Mouse (Mus musculus): ENCODE measurements around the gene Zbtb16. TPM values are rescaled to one million over a fixed set of nuclear protein-coding genes. Genes with fewer than 3 reads are reported as not detected.

Gene Zbtb16
- polyA plus RNA-seq, 1 experiment from 2014 or later, result 1.9 TPM

GRCm38 (mm10) chr9:48748216-48748615 lies 87.8 kb downstream of the Zbtb16 start:
- H3K36me3 ChIP-seq (ENCODE audit: control insufficient read depth, insufficient read depth, low read length), result no peaks in the 10 kb centered on the region
- no peak overlapping the region for H3K9ac ChIP-seq (ENCODE audit: low read depth, low read length)
- H3K27me3 ChIP-seq (replicated peaks; ENCODE audit: control insufficient read depth, insufficient read depth, low read length), result no peaks in the 10 kb centered on the region
- no peak for ATAC-seq
- WGBS, result 78% methylated on average over 4 of the region's 4 CpGs
- H3K4me3 ChIP-seq (ENCODE audit: low read length), result no peak overlapping the region
- H3K4me1 ChIP-seq (ENCODE audit: control insufficient read depth, insufficient read depth, low read length), result peaks cover 8% of the 10 kb centered on the region; the same call in 1 of the 2 replicates
- H3K4me2 ChIP-seq (ENCODE audit: low read depth, low read length), result no peak overlapping the region
- no peak overlapping the region for H3K27ac ChIP-seq (ENCODE audit: low read length)
- no peaks in the 10 kb centered on the region for H3K9me3 ChIP-seq (ENCODE audit: control insufficient read depth, low read length)

DNA sequence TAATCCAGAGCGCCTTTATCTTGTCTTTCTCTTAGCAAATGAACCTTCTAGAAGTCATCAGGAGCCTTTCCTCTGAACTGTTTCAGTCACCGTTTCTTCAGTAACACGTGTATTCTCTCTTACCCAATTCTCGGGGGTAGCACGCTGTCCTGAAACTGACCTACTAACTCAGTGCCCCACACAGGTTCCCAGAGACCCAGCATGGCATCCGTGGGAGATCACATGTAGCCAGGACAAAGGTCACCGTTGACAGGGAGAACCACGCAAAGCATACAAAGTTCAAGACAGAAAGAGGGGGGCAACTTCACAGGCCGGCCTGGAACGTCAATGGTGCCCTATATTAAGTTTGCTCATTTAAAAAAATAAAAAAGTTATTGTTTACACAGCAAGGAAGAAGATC lies 89.5 kb downstream of the Zbtb16 start:
- WGBS, result 85% methylated on average over 10 of the region's 10 CpGs
- H3K27ac ChIP-seq (ENCODE audit: low read length), result no peak overlapping the region
- H3K27me3 ChIP-seq (replicated peaks; ENCODE audit: control insufficient read depth, insufficient read depth, low read length), result no peaks in the 10 kb centered on the region
- no peak overlapping the region for H3K4me3 ChIP-seq (ENCODE audit: low read length)
- H3K4me2 ChIP-seq (ENCODE audit: low read depth, low read length), result no peak overlapping the region
- peaks cover 8% of the 10 kb centered on the region; the same call in 1 of the 2 replicates for H3K4me1 ChIP-seq (ENCODE audit: control insufficient read depth, insufficient read depth, low read length)
- no peaks in the 10 kb centered on the region for H3K36me3 ChIP-seq (ENCODE audit: control insufficient read depth, insufficient read depth, low read length)
- H3K9ac ChIP-seq (ENCODE audit: low read depth, low read length), result no peak overlapping the region
- ATAC-seq, result no peak
- H3K9me3 ChIP-seq (ENCODE audit: control insufficient read depth, low read length), result no peaks in the 10 kb centered on the region

DNA sequence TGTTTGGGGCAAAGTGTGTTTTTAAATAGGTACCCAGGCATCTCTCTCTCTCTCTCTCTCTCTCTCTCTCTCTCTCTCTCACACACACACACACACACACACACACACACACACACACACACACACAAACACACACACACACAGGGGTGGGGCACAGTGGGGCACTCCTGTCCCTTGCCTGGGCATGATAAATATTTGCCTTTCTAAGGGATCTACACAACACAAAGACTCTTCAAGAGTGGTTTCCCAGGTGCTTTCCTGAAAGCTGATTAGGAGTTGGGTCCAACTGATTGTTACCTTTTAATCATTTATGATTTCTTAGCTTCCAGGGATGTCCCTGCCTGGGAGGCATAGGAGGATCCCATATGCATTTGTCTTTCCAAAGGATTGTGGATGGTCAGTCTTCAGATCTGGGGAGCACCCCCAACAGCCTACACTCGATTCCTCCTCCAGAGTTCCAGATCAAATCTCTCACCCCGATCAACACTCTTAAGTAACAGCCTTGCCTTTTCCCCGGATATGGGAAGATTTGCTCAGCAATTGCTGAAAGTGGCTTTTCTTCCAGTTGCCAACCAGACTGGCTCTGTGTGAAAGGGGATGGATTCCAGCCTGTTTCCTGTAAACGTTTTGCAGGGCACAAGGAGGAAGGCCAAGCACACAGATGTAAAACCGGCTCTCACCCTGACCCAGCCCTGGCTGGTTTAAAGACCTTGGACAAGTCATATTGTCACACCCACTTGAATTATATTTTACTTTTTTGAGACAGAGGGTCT lies 90.5 kb downstream of the Zbtb16 start:
- WGBS, result 61% methylated on average over 5 of the region's 5 CpGs

DNA sequence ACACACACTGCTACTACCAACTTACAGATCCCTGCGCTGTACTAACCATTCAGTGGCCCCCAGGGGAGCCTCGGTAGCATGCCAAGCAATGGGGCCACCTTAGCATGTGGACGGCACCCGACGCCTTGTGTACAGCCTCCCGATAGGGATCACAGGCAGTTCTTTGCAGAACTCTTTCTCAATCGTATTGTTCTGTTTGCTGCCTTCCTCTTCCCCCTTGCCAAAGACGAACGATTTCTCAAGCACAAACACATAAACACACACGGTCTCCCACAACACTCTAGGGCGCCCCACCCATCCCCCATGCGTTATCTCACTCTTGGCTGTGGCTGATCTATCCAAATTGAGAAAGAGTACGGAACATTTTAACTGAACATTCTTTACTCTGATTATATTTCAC lies 91.1 kb downstream of the Zbtb16 start:
- H3K9me3 ChIP-seq (ENCODE audit: control insufficient read depth, low read length), result no peaks in the 10 kb centered on the region
- H3K9ac ChIP-seq (ENCODE audit: low read depth, low read length), result no peak overlapping the region
- no peak overlapping the region for H3K4me2 ChIP-seq (ENCODE audit: low read depth, low read length)
- H3K4me1 ChIP-seq (ENCODE audit: control insufficient read depth, insufficient read depth, low read length), result peaks cover 17% of the 10 kb centered on the region
- no peak overlapping the region for H3K27ac ChIP-seq (ENCODE audit: low read length)
- ATAC-seq, result no peak
- H3K36me3 ChIP-seq (ENCODE audit: control insufficient read depth, insufficient read depth, low read length), result no peaks in the 10 kb centered on the region
- no peaks in the 10 kb centered on the region for H3K27me3 ChIP-seq (replicated peaks; ENCODE audit: control insufficient read depth, insufficient read depth, low read length)
- H3K4me3 ChIP-seq (ENCODE audit: low read length), result no peak overlapping the region
- WGBS, result 65% methylated on average over 13 of the region's 13 CpGs

More for the DNA sequence above, 90.5 kb downstream of the Zbtb16 start:
- Histone ChIP-seq H3K27ac (ENCODE audit: low read length) (no peak overlapping the region), H3K4me3 (ENCODE audit: low read length) (no peak overlapping the region), H3K36me3 (ENCODE audit: control insufficient read depth, insufficient read depth, low read length) (no peaks in the 10 kb centered on the region), H3K4me2 (ENCODE audit: low read depth, low read length) (no peak overlapping the region), H3K9ac (ENCODE audit: low read depth, low read length) (no peak overlapping the region), H3K4me1 (ENCODE audit: control insufficient read depth, insufficient read depth, low read length) (peaks cover 13% of the 10 kb centered on the region), H3K27me3 (replicated peaks; ENCODE audit: control insufficient read depth, insufficient read depth, low read length) (no peaks in the 10 kb centered on the region), H3K9me3 (ENCODE audit: control insufficient read depth, low read length) (no peaks in the 10 kb centered on the region)
- ATAC-seq, result no peak

- no peak overlapping the region for H3K9ac ChIP-seq (ENCODE audit: low read depth, low read length)
- H3K27ac ChIP-seq (ENCODE audit: low read length), result no peak overlapping the region
- peaks cover 17% of the 10 kb centered on the region for H3K4me1 ChIP-seq (ENCODE audit: control insufficient read depth, insufficient read depth, low read length)
- no peak for ATAC-seq
- H3K4me2 ChIP-seq (ENCODE audit: low read depth, low read length), result no peak overlapping the region
- 81% methylated on average over 6 of the region's 6 CpGs for WGBS
- no peaks in the 10 kb centered on the region for H3K9me3 ChIP-seq (ENCODE audit: control insufficient read depth, low read length)
- H3K4me3 ChIP-seq (ENCODE audit: low read length), result no peak overlapping the region
- H3K27me3 ChIP-seq (replicated peaks; ENCODE audit: control insufficient read depth, insufficient read depth, low read length), result no peaks in the 10 kb centered on the region
- H3K36me3 ChIP-seq (ENCODE audit: control insufficient read depth, insufficient read depth, low read length), result no peaks in the 10 kb centered on the region
Measured at GRCm38 (mm10) chr9:48744451-48744850, 91.6 kb downstream of the Zbtb16 start.

- H3K9ac ChIP-seq (ENCODE audit: low read depth, low read length), result no peak overlapping the region
- no peak overlapping the region for H3K27ac ChIP-seq (ENCODE audit: low read length)
- no peak for ATAC-seq
- 90% methylated on average over 11 of the region's 11 CpGs for WGBS
- no peaks in the 10 kb centered on the region for H3K9me3 ChIP-seq (ENCODE audit: control insufficient read depth, low read length)
- H3K4me2 ChIP-seq (ENCODE audit: low read depth, low read length), result no peak overlapping the region
- H3K4me3 ChIP-seq (ENCODE audit: low read length), result no peak overlapping the region
- H3K4me1 ChIP-seq (ENCODE audit: control insufficient read depth, insufficient read depth, low read length), result peaks cover 22% of the 10 kb centered on the region
- H3K27me3 ChIP-seq (replicated peaks; ENCODE audit: control insufficient read depth, insufficient read depth, low read length), result no peaks in the 10 kb centered on the region
- H3K36me3 ChIP-seq (ENCODE audit: control insufficient read depth, insufficient read depth, low read length), result no peaks in the 10 kb centered on the region
Measured at GRCm38 (mm10) chr9:48743338-48744285, 92.4 kb downstream of the Zbtb16 start.

DNA sequence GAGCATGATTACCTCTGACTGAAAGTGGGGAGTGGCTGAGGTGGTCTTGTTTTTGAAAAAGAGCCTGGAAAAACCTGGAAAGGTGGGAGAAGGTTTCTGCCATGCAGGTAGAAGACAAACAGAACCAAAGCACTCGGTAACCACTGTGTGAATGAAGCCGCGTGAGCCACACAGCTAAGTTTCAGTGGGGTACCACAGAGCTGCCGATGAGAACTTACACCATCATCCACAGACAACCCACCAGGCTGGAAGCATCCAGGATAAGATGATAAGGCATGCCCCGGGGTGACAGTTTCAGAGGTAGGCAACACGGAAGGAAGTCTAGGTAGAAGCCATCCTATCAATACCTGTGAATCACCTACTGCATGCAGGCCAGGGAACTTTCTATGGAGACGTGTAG lies 93.9 kb downstream of the Zbtb16 start:
- Histone ChIP-seq H3K4me3 (ENCODE audit: low read length) (no peak overlapping the region), H3K27me3 (replicated peaks; ENCODE audit: control insufficient read depth, insufficient read depth, low read length) (no peaks in the 10 kb centered on the region), H3K4me1 (ENCODE audit: control insufficient read depth, insufficient read depth, low read length) (peaks cover 22% of the 10 kb centered on the region), H3K9ac (ENCODE audit: low read depth, low read length) (no peak overlapping the region), H3K9me3 (ENCODE audit: control insufficient read depth, low read length) (no peaks in the 10 kb centered on the region), H3K27ac (ENCODE audit: low read length) (no peak overlapping the region), H3K36me3 (ENCODE audit: control insufficient read depth, insufficient read depth, low read length) (no peaks in the 10 kb centered on the region), H3K4me2 (ENCODE audit: low read depth, low read length) (no peak overlapping the region)
- 87% methylated on average over 7 of the region's 7 CpGs for WGBS
- no peak for ATAC-seq

DNA sequence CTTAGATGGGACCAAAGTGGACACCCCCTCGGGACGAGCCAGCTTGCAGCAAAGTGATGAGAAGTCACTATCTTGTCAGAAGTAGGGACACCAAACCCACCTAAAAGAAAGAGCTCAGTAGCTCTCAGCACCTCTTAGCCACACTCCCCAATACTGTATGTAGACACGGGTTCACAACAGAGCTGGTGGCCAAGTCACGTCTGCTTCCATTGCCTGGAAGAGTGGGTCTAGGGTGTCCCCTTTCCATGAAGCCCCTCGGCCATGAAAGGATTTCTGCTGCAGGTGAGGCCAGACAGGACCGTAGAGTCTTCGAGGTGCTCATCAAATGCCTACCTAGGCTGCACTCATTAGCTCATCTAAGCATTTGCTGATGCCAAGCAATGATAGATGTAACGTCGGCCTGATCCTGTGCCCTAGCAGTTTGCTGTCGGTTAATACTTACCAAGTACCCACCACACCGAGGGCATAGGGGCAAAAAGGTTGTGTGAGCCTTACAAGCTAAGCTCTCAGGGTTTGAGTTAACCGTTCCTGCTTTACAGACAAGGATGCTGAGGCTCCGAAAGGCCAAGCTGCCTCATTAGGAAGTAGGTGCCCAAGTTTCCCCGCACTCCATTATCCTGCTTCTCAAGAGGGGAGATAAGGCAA lies 94.5 kb downstream of the Zbtb16 start:
- Histone ChIP-seq H3K27me3 (replicated peaks; ENCODE audit: control insufficient read depth, insufficient read depth, low read length) (no peaks in the 10 kb centered on the region), H3K4me1 (ENCODE audit: control insufficient read depth, insufficient read depth, low read length) (peaks cover 26% of the 10 kb centered on the region), H3K36me3 (ENCODE audit: control insufficient read depth, insufficient read depth, low read length) (no peaks in the 10 kb centered on the region), H3K4me3 (ENCODE audit: low read length) (no peak overlapping the region), H3K9me3 (ENCODE audit: control insufficient read depth, low read length) (no peaks in the 10 kb centered on the region), H3K9ac (ENCODE audit: low read depth, low read length) (no peak overlapping the region), H3K27ac (ENCODE audit: low read length) (no peak overlapping the region), H3K4me2 (ENCODE audit: low read depth, low read length) (no peak overlapping the region)
- 94% methylated on average over 14 of the region's 14 CpGs for WGBS
- ATAC-seq, result no peak

DNA sequence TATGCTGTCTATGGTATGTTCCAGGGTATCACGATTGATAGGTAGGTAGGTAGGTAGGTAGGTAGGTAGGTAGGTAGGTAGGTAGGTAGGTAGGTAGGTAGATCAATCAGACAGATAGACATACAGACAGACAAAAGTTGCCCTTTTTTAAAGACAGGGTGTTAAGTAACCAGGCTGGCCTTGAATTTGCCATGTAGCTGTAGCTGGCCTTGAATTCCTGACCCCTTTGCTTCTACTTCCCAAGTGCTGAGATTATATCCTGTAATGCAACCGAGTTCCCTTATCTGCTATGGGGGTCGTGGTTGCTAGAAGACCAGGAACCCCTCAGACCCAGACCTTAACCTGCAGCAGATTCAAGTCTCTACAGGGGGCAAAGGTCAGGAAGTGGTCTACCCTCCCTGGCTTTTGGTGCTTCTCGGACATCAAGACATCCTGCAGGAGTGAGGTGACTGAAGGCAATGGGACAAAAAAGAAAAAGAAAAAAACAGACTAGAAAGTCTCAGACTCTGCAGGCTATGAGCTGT lies 95.2 kb downstream of the Zbtb16 start:
- Histone ChIP-seq H3K27me3 (replicated peaks; ENCODE audit: control insufficient read depth, insufficient read depth, low read length) (no peaks in the 10 kb centered on the region), H3K27ac (ENCODE audit: low read length) (no peak overlapping the region; the same call in 1 of the 2 replicates), H3K4me2 (ENCODE audit: low read depth, low read length) (no peak overlapping the region), H3K4me3 (ENCODE audit: low read length) (no peak overlapping the region), H3K9me3 (ENCODE audit: control insufficient read depth, low read length) (no peaks in the 10 kb centered on the region), H3K9ac (ENCODE audit: low read depth, low read length) (no peak overlapping the region), H3K4me1 (ENCODE audit: control insufficient read depth, insufficient read depth, low read length) (peaks cover 29% of the 10 kb centered on the region), H3K36me3 (ENCODE audit: control insufficient read depth, insufficient read depth, low read length) (no peaks in the 10 kb centered on the region)
- ATAC-seq, result no peak
- WGBS, result 55% methylated on average over 4 of the region's 4 CpGs
